Mouse (Mus musculus) limb, embryonic 15.5 days (tissue): ENCODE data around the gene Caln1. TPM values are rescaled to one million over a fixed set of nuclear protein-coding genes. Genes with fewer than 3 reads are reported as not detected.

ENCODE experiments used
- ATAC-seq: fragments of 200-750 bp; cut with Nextera tagmentation; 2 replicates; pipeline ENCODE4 v1.8.0; 2017; ENCODE audit warnings: low read depth, moderate TSS enrichment; ENCODE audit not compliant: insufficient number of reproducible peaks, low FRiP score, low TSS enrichment
- H3K27ac ChIP-seq: fragments of 300-500 bp; sonication (generic); 2 replicates; pipeline ENCODE4 v1.5.1; 2015; ENCODE audit warnings: moderate library complexity, mild to moderate bottlenecking, inconsistent platforms
- H3K27me3 ChIP-seq: fragments of 300-500 bp; sonication (generic); 2 replicates; pipeline ENCODE4 v1.6.1; 2015; ENCODE audit warnings: inconsistent platforms
- H3K36me3 ChIP-seq: fragments of 300-500 bp; sonication (generic); 2 replicates; pipeline ENCODE4 v1.6.1; 2015; ENCODE audit warnings: inconsistent platforms
- H3K4me1 ChIP-seq: fragments of 300-500 bp; sonication (generic); 2 replicates; pipeline ENCODE4 v1.6.1; 2015; ENCODE audit warnings: inconsistent platforms
- H3K4me2 ChIP-seq: fragments of 300-500 bp; sonication (generic); 2 replicates; pipeline ENCODE4 v1.6.1; 2015; ENCODE audit warnings: mild to moderate bottlenecking, inconsistent platforms
- H3K4me3 ChIP-seq: fragments of 300-500 bp; sonication (generic); 2 replicates; pipeline ENCODE4 v1.5.1; 2015; ENCODE audit warnings: mild to moderate bottlenecking, inconsistent platforms
- H3K9ac ChIP-seq: fragments of 300-500 bp; sonication (generic); 2 replicates; pipeline ENCODE4 v1.6.1; 2015; ENCODE audit warnings: inconsistent platforms
- H3K9me3 ChIP-seq: fragments of 300-500 bp; sonication (generic); 2 replicates; pipeline ENCODE4 v1.6.1; 2016; ENCODE audit warnings: inconsistent platforms
- WGBS: fragments of 180-500 bp; shearing (Covaris S2); methylation state at CpG from one replicate; pipeline ENCODE4 v1.1.7; 2015; 5-methylcytosine and 5-hydroxymethylcytosine counted together
- polyA plus RNA-seq: library from polyadenylated mRNA; unstranded; fragments of >200 nt; fragmentation: Nextera tagmentation; extraction: Ambion mirVana; gene quantifications from 2 replicates; pipeline ENCODE4 v1.2.1, GENCODE M21; 2015

Gene Caln1
- polyA plus RNA-seq, 1 experiment from 2014 or later, result 2.1 TPM

DNA sequence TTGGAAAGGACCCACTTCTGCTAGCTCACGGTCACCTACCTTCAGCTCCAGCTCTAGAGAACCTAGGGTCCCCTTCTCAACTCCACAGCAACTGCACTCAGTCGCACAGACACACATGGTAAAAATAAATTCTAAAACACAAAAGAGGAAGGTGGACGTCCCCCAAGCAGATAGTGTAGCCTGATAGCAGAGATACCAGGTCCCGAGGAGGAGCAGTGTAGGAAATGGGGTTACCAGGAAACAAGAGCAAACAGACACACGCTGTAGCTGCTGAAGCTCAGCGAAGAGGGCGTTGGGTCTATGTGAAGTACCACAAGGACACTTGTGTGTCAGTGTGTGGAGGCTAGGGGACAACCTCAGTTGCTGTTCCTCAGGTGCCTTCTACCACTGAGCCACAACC is 24.3 kb upstream of the Caln1 start:
- 90% methylated on average over 7 of the region's 7 CpGs for WGBS
- Histone ChIP-seq H3K4me3 (no peak overlapping the region), H3K9me3 (no peaks in the 10 kb centered on the region), H3K27ac (no peak overlapping the region), H3K4me2 (no peak overlapping the region), H3K36me3 (peaks cover 32% of the 10 kb centered on the region), H3K27me3 (no peaks in the 10 kb centered on the region), H3K9ac (no peak overlapping the region), H3K4me1 (no peaks in the 10 kb centered on the region)
- no peak for ATAC-seq

DNA sequence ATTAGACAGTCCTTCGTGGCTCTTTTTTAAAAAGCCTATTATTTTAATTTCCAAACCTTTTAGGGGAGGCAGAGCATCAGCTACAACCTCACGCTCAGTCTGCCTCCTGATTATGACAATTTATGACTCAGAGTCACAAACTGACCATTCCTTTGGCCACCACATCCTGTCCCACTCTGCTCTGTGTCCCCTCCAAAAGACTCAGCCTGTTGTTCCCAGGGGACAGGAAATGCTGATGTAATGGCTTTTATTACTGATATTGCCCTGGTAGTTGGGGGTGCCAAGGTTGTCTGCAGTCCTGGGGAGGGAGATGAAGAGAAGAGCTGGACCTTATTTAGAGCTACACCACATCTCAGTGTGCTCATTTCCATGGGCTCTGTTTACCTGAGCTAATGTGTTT is 23.4 kb upstream of the Caln1 start:
- no peak overlapping the region for H3K9ac ChIP-seq
- ATAC-seq, result no peak
- WGBS, result 83% methylated on average over 2 of the region's 2 CpGs
- no peak overlapping the region for H3K4me3 ChIP-seq
- no peak overlapping the region for H3K4me2 ChIP-seq
- no peak overlapping the region for H3K27ac ChIP-seq
- H3K36me3 ChIP-seq, result peaks cover 24% of the 10 kb centered on the region
- H3K4me1 ChIP-seq, result no peaks in the 10 kb centered on the region
- no peaks in the 10 kb centered on the region for H3K27me3 ChIP-seq
- no peaks in the 10 kb centered on the region for H3K9me3 ChIP-seq

DNA sequence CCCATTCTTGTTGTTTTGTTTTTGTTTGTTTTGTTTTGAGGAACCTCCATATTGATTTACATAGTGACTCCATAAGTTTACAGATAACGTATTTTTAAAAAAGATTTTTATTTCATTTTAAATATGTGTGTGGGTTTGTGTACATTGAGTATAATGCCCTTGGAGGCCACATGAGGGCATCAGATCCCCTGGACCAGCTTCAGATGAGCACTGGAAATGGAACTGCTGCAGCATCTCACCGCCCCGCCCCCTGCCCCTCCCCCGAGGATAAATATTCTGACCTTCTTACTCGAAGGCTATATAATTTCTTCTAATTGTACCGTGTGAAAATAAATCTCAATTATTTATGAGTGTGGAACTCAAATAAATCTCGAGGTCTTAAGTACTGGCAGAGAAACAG is 14.0 kb upstream of the Caln1 start:
- H3K27ac ChIP-seq, result no peak overlapping the region
- H3K36me3 ChIP-seq, result no peaks in the 10 kb centered on the region
- WGBS, result 52% methylated on average over 7 of the region's 7 CpGs
- H3K27me3 ChIP-seq, result no peaks in the 10 kb centered on the region
- H3K9me3 ChIP-seq, result no peaks in the 10 kb centered on the region
- no peak overlapping the region for H3K4me3 ChIP-seq
- ATAC-seq, result no peak
- H3K9ac ChIP-seq, result no peak overlapping the region
- H3K4me2 ChIP-seq, result no peak overlapping the region
- H3K4me1 ChIP-seq, result no peaks in the 10 kb centered on the region

DNA sequence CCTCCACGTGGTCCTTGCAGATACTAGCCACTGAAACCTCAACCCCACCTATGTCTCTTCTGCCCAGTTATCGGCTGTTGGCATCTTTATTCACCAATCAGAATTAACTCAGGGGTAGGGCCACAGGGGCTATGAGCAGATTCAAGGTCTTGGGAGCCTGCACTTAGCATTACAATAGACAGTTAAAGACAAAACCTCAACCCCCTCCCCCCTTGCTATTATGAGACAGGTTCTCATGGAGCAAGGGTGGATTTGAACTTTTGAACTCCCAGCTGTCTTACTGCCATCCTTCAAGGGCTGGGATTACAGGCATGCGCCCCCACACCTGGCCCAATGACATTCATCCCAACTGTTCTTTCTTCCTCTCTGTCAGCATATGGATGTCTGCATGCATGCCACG is 6.1 kb upstream of the Caln1 start:
- no peaks in the 10 kb centered on the region for H3K4me1 ChIP-seq
- no peaks in the 10 kb centered on the region for H3K9me3 ChIP-seq
- no peaks in the 10 kb centered on the region for H3K27me3 ChIP-seq
- no peak overlapping the region for H3K4me2 ChIP-seq
- ATAC-seq, result no peak
- H3K27ac ChIP-seq, result no peak overlapping the region
- 68% methylated on average over 4 of the region's 4 CpGs for WGBS
- no peak overlapping the region for H3K4me3 ChIP-seq
- no peaks in the 10 kb centered on the region for H3K36me3 ChIP-seq
- H3K9ac ChIP-seq, result no peak overlapping the region

DNA sequence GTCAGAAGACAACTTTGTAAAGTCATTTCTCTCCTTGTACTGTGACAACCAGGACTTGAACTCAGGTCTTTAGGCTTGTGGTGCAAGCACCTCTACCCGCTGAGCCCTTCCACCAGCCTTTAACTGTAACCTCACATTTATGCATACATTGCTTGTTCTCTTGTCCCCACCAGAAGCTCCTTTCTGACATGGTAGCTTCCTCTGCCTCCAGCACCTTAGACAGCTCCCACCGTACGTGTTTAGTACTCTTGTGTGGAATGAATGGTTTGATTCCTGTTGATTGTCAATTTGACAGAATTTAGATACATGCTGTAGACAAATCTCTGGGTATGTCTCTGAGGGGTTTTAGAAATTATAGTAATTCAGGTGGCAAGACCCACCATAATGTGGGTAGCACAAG is 5.5 kb upstream of the Caln1 start:
- WGBS, result 31% methylated on average over 3 of the region's 3 CpGs

DNA sequence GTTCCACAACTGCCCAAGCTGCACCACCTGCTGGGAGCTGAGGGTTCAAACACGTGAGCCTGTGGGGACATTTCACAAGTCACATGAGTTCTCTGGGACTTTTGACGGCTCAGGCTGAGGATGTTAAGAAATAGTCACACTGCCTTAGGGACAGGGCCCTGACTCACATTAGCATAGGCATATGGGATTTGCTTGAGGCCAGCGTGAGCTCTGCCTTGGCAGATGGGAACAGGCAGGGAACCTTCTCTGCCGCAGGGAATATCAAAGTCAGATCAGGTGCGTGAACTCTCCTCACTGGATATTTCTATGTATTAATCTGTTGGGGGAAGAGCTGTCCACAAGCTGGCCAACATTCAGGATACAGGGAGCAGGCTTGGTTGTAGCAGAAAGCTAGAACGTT is 1.0 kb upstream of the Caln1 start:
- H3K4me3 ChIP-seq, result no peak overlapping the region
- no peak for ATAC-seq
- no peak overlapping the region for H3K9ac ChIP-seq
- H3K9me3 ChIP-seq, result no peaks in the 10 kb centered on the region
- H3K4me2 ChIP-seq, result no peak overlapping the region
- H3K36me3 ChIP-seq, result no peaks in the 10 kb centered on the region
- 83% methylated on average over 6 of the region's 6 CpGs for WGBS
- no peak overlapping the region for H3K27ac ChIP-seq
- no peaks in the 10 kb centered on the region for H3K27me3 ChIP-seq
- no peaks in the 10 kb centered on the region for H3K4me1 ChIP-seq

More for the DNA sequence above, 5.5 kb upstream of the Caln1 start:
- Histone ChIP-seq H3K9ac (no peak overlapping the region), H3K4me3 (no peak overlapping the region), H3K9me3 (no peaks in the 10 kb centered on the region), H3K4me2 (no peak overlapping the region), H3K27me3 (no peaks in the 10 kb centered on the region), H3K36me3 (no peaks in the 10 kb centered on the region), H3K27ac (no peak overlapping the region), H3K4me1 (no peaks in the 10 kb centered on the region)
- no peak for ATAC-seq

DNA sequence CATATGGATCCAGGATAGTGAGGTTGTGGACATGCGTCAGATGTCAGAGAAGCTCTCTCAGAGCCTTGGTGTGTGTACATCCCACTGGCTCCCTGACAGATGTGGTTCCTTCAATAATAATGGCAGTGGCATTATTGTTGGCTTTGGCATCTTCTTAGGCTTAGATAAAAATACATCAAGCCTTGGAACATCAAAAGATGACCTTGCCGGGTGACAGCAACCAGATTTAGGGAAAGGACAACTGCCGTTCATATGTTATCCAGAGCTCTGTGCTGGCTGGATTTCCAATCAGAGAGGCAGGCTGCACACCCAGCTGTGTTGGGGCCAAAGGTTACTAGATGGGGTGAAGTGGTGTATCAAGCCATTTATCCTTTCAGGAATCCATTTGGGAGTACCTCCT is 6.2 kb downstream of the Caln1 start:
- Histone ChIP-seq H3K4me3 (no peak overlapping the region), H3K36me3 (no peaks in the 10 kb centered on the region), H3K4me2 (no peak overlapping the region), H3K4me1 (no peaks in the 10 kb centered on the region), H3K27ac (no peak overlapping the region), H3K9ac (no peak overlapping the region), H3K27me3 (no peaks in the 10 kb centered on the region), H3K9me3 (no peaks in the 10 kb centered on the region)
- ATAC-seq, result no peak
- WGBS, result 88% methylated on average over 3 of the region's 3 CpGs

DNA sequence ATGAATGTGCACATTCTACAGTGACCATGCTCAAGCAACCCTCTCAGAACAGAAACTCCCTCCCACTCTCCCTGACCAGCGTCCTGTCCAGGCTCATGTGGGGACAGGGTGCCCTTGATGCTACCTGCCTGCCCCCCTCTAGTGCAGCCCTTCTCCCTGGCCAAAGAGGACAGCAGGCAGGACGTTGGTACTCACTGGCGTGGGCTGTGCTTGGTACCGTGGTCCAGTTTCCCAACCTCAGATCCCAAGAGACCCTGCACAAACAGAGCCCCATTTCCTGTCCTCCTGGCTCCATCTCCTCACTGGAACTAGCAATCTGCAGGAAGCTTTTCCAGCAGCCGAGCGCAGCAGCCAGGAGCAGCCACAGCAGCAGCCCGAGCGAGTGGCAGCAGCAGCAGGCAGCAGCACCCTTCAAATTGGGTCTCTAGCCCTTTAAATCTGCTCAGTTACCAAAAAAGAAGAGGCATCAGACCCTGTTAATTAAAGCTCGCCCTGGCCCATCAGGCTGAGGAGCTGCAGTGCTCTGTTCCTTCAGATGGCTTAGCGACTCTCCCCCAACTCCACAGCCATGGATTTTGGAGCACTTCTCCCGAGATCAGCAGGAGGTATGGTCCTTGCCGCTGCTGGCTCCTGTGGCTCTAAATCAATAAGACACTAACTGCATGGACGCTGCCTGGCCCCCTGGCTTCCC is 15.1 kb downstream of the Caln1 start, which contains the start of gene A330070K13Rik:
TSS of gene A330070K13Rik (minus strand) at position 410 of the 691 bp plus-strand sequence.
- peak within 1 kb of the TSS; percentile 34 for H3K4me2 ChIP-seq
- no peak for ATAC-seq
- H3K36me3 ChIP-seq, result no peaks in the 10 kb centered on the region
- H3K4me3 ChIP-seq, result peak within 1 kb of the TSS; percentile 20
- whole genome bisulfite sequencing, result 7% methylated on average over 13 of the region's 13 CpGs
- no peaks in the 10 kb centered on the region; the same call in 1 of the 2 replicates for H3K27me3 ChIP-seq
- H3K9me3 ChIP-seq, result no peaks in the 10 kb centered on the region
- no peak within 1 kb of the TSS for H3K27ac ChIP-seq
- H3K9ac ChIP-seq, result no peak within 1 kb of the TSS
- peaks cover 8% of the 10 kb centered on the region; the same call in 1 of the 2 replicates for H3K4me1 ChIP-seq

DNA sequence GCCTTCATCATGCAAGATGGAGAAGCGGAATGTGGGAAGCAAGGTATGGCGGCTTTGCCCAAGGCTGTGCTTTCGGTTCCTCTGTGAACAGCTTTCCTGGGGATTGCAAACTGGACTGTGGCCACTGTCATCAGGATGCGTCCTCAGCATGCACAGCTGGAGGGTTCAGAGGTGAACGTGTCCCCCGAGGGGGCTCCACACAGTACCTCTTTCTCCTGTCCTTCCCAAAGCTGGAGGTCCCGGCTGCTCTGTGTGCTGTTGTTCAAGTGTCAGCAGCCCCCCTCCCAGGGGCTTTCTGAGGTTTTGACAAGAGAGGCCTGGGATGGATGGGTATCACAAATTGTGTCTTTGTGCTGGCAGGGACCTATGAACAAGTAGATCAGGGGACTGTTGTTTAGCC is 17.2 kb downstream of the Caln1 start:
- Histone ChIP-seq H3K27me3 (no peaks in the 10 kb centered on the region; the same call in 1 of the 2 replicates), H3K4me2 (no peak overlapping the region), H3K36me3 (no peaks in the 10 kb centered on the region), H3K27ac (no peak overlapping the region), H3K4me3 (no peak overlapping the region), H3K9ac (no peak overlapping the region), H3K4me1 (peaks cover 8% of the 10 kb centered on the region; the same call in 1 of the 2 replicates), H3K9me3 (no peaks in the 10 kb centered on the region)
- WGBS, result 69% methylated on average over 7 of the region's 7 CpGs
- ATAC-seq, result no peak

DNA sequence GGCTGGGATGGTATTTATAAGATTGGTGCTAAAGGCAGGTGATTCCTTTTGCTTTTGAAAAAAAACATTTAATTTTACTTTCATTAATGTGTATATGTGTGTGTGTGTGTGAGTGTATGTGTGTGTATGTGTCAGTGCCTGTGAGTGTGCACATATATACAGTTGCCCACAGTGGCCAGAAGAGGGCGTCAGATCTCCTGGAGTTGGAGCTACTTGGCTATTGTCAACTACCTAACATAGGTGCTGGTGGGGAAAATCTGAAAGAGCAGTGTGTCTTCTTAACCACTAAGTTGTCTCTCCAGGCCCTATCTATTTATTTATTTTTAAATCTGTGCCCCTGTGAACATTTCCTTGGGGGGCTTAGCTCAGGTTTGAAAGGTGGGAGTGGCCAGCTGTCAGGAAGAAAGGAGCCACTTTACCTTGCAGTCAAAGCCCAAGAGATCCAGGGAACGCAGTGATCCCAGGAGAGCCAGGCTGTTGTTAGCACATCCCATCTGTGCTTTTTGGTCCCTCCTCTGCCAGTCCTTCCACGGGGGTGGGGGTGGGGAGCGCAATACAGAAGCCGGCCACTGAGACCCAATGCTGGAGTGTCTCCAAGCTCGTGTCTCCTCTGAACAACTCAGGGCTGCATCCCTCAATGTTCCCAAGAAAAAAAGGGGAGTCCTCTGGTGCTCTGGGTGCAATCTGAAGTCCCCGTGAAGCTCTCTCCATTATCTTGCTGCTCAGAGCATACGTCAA is 24.5 kb downstream of the Caln1 start:
- Histone ChIP-seq H3K9me3 (no peaks in the 10 kb centered on the region), H3K9ac (no peak overlapping the region), H3K4me1 (no peaks in the 10 kb centered on the region), H3K4me3 (no peak overlapping the region), H3K36me3 (no peaks in the 10 kb centered on the region), H3K27ac (no peak overlapping the region), H3K4me2 (no peak overlapping the region), H3K27me3 (no peaks in the 10 kb centered on the region)
- WGBS, result 56% methylated on average over 8 of the region's 8 CpGs
- no peak for ATAC-seq

DNA sequence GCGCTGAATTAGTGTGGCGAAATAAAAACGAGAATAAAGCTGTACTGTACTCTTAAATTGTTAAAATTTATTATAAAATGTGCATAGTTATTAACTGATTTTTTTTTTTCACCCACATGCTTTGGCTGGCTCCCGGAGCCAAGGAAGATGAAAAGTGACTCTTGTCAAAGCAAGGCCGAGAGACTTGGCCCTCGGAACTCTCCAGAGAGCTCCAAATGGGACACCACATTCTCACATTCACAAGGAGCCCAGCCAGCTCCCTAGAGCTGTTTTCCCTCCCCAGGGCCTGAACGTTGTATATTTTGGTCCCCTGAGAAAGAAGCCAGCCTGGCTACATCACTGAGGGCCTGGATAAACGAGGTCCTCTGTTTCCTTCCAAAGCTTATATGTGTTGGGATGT is 25.1 kb downstream of the Caln1 start:
- Histone ChIP-seq H3K4me3 (no peak overlapping the region), H3K9ac (no peak overlapping the region), H3K9me3 (no peaks in the 10 kb centered on the region), H3K4me1 (no peaks in the 10 kb centered on the region), H3K36me3 (no peaks in the 10 kb centered on the region), H3K27ac (no peak overlapping the region), H3K27me3 (no peaks in the 10 kb centered on the region), H3K4me2 (no peak overlapping the region)
- WGBS, result 64% methylated on average over 8 of the region's 8 CpGs
- ATAC-seq, result no peak

DNA sequence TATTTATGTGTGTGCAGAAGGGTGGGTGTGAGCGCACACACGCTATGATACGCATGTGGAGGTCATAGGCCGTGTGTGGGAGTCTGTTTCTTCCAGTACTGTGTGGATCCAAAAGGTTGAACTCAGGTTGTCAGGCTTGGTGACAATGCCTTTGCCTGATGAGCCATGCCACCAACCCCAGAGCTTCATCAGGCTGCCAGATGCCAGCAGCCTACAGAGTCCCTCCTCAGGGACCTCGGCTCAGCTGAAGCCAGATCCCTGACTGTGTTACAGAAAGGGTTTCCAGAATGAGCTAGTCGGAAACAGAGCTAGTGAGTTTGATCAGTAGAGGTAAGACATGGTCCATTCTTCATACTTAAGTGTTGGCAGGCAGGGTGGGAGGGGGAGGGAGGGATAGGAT is 25.9 kb downstream of the Caln1 start:
- H3K9ac ChIP-seq, result no peak overlapping the region
- no peak overlapping the region for H3K27ac ChIP-seq
- WGBS, result 66% methylated on average over 6 of the region's 6 CpGs
- H3K4me2 ChIP-seq, result no peak overlapping the region
- ATAC-seq, result no peak
- H3K4me1 ChIP-seq, result no peaks in the 10 kb centered on the region
- H3K27me3 ChIP-seq, result no peaks in the 10 kb centered on the region
- H3K9me3 ChIP-seq, result no peaks in the 10 kb centered on the region
- no peaks in the 10 kb centered on the region for H3K36me3 ChIP-seq
- H3K4me3 ChIP-seq, result no peak overlapping the region
